Mouse (Mus musculus) limb, embryonic 12.5 days (tissue): Measurements from ENCODE around the gene Igfn1. TPM values are rescaled to one million over a fixed set of nuclear protein-coding genes. Genes with fewer than 3 reads are reported as not detected.
A peak's percentile ranks its signal among the peaks of the same experiment; 100 is the strongest.

Experiments
- ATAC-seq: fragments of 200-750 bp; cut with Nextera tagmentation; 2 replicates; pipeline ENCODE4 v1.8.0; 2017; ENCODE audit warnings: low read depth, moderate TSS enrichment; ENCODE audit not compliant: insufficient number of reproducible peaks, insufficient read depth, low FRiP score, low TSS enrichment
- H3K27ac ChIP-seq: fragments of 300-500 bp; sonication (generic); 2 replicates; pipeline ENCODE4 v1.5.1; 2016; ENCODE audit warnings: mild to moderate bottlenecking, moderate library complexity
- H3K27me3 ChIP-seq: fragments of 300-500 bp; sonication (generic); 2 replicates; pipeline ENCODE4 v1.6.1; 2016; ENCODE audit warnings: mild to moderate bottlenecking, moderate library complexity
- H3K36me3 ChIP-seq: fragments of 300-500 bp; sonication (generic); 2 replicates; pipeline ENCODE4 v1.6.1; 2016; ENCODE audit warnings: mild to moderate bottlenecking, moderate library complexity
- H3K4me1 ChIP-seq: fragments of 300-500 bp; sonication (generic); replicated peaks from 2 replicates; pipeline ENCODE4 v1.6.1; 2016
- H3K4me2 ChIP-seq: fragments of 300-500 bp; sonication (generic); 2 replicates; pipeline ENCODE4 v1.6.1; 2016; ENCODE audit warnings: mild to moderate bottlenecking, moderate library complexity
- H3K4me3 ChIP-seq: fragments of 300-500 bp; sonication (generic); replicated peaks from 2 replicates; pipeline ENCODE4 v1.5.1; 2016; ENCODE audit warnings: mild to moderate bottlenecking
- H3K9ac ChIP-seq: fragments of 300-500 bp; sonication (generic); replicated peaks from 2 replicates; pipeline ENCODE4 v1.6.1; 2016; ENCODE audit warnings: mild to moderate bottlenecking, moderate library complexity
- H3K9me3 ChIP-seq: fragments of 300-500 bp; sonication (generic); 2 replicates; pipeline ENCODE4 v1.6.1; 2016; ENCODE audit warnings: mild to moderate bottlenecking, moderate library complexity
- WGBS: fragments of 180-500 bp; shearing (Covaris S2); methylation state at CpG from one replicate; pipeline ENCODE4 v1.1.7; 2016; 5-methylcytosine and 5-hydroxymethylcytosine counted together
- polyA plus RNA-seq: library from polyadenylated mRNA; unstranded; fragments of >200 nt; fragmentation: Nextera tagmentation; extraction: Ambion mirVana; gene quantifications from 2 replicates; pipeline ENCODE4 v1.2.1, GENCODE M21; 2016

Igfn1 gene
- polyA plus RNA-seq, 1 experiment from 2014 or later = 0.14 TPM

DNA sequence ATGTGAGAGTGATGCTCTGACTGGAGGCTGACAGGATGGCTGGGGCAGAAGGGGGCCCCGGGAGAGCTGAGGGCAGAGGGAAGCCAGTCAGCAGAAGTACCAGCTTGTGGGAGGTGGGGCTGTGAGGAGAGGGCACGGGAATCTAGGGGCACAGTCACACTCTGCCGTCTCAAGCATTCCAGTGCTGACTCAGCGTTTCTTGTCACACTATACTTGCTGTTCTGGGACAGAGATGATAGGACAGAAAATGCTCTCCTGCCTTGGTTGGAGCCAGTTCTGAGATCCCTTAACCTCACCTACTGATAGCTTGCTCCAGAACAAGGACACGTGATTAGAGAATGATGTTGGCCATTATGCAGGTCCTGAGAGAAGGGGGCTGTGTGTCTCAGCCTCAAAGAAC, 43.0 kb downstream of the Igfn1 start:
- WGBS = 67% methylated on average over 5 of the region's 5 CpGs
- Histone ChIP-seq H3K4me1 (no peaks in the 10 kb centered on the region), H3K4me2 (no peak overlapping the region), H3K36me3 (no peaks in the 10 kb centered on the region), H3K27me3 (0 out of 2 replicates have a peak, but pooled peaks cover 5% of the 10 kb centered on the region), H3K9me3 (no peaks in the 10 kb centered on the region), H3K27ac (no peak overlapping the region), H3K4me3 (no peak overlapping the region), H3K9ac (no peak overlapping the region)
- ATAC-seq = no peak

DNA sequence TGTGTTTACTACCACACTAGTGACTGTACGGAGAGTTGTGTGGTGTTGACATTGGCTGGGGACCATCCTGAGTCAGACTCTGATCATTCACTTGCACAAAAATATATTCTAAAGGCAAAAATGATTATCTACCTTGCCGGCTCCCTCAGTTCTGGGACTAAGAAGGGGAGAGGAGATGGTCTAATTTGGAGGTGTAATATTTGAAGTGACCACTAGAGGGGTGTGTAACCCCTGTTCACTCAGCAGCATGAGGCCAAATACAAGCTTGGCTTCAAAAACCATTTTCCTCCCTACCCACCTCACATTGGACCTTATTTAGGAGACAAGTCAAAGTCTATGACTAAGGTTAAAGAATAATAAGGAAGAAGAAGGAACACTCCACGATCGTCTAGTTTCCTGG, 47.7 kb downstream of the Igfn1 start:
- Histone ChIP-seq H3K9me3 (no peaks in the 10 kb centered on the region), H3K4me3 (no peak overlapping the region), H3K4me2 (no peak overlapping the region), H3K36me3 (no peaks in the 10 kb centered on the region), H3K4me1 (no peaks in the 10 kb centered on the region), H3K27me3 (no peaks in the 10 kb centered on the region), H3K27ac (no peak overlapping the region), H3K9ac (no peak overlapping the region)
- ATAC-seq = no peak
- 49% methylated on average over 4 of the region's 4 CpGs for WGBS

DNA sequence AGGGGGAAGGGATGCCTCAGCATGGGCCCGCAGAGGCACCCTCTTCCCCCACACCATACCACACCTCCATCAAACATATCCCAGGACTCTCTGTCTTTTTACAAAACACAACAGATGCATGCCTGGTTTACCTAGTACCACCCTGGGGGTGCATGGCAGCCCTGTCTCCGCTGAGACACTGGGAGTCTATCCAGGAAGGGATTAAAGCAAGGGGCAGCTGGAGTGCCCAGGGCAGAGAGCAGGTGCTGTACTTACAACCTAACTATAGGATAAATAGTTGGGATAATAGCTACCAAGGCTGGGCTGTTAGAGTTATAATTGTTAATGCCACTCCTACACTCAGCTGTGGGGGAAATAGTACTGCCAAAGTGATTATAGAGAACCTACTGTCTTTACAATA, 57.3 kb downstream of the Igfn1 start:
- Histone ChIP-seq H3K4me3 (no peak overlapping the region), H3K9ac (no peak overlapping the region), H3K4me1 (no peaks in the 10 kb centered on the region), H3K27ac (no peak overlapping the region), H3K27me3 (peaks cover 9% of the 10 kb centered on the region; the same call in 1 of the 2 replicates), H3K9me3 (no peaks in the 10 kb centered on the region), H3K36me3 (no peaks in the 10 kb centered on the region), H3K4me2 (no peak overlapping the region)
- no peak for ATAC-seq
- WGBS = 66% methylated on average over 2 of the region's 2 CpGs

GRCm38 (mm10) chr1:135946247-135946646, 59.9 kb downstream of the Igfn1 start:
- 71% methylated on average over 4 of the region's 4 CpGs for WGBS
- ATAC-seq = no peak
- no peaks in the 10 kb centered on the region for H3K9me3 ChIP-seq
- no peaks in the 10 kb centered on the region for H3K4me1 ChIP-seq
- no peak overlapping the region for H3K27ac ChIP-seq
- H3K4me2 ChIP-seq = no peak overlapping the region
- peaks cover 27% of the 10 kb centered on the region for H3K27me3 ChIP-seq
- H3K36me3 ChIP-seq = no peaks in the 10 kb centered on the region
- no peak overlapping the region for H3K4me3 ChIP-seq
- H3K9ac ChIP-seq = no peak overlapping the region

- no peaks in the 10 kb centered on the region for H3K9me3 ChIP-seq
- no peaks in the 10 kb centered on the region for H3K4me1 ChIP-seq
- WGBS = 11% methylated on average over 7 of the region's 7 CpGs
- no peak overlapping the region for H3K9ac ChIP-seq
- H3K36me3 ChIP-seq = no peaks in the 10 kb centered on the region
- H3K4me3 ChIP-seq = no peak overlapping the region
- no peak overlapping the region for H3K27ac ChIP-seq
- no peak overlapping the region for H3K4me2 ChIP-seq
- H3K27me3 ChIP-seq = peaks cover 30% of the 10 kb centered on the region
- ATAC-seq = no peak
Measured at GRCm38 (mm10) chr1:135945711-135946110, 60.4 kb downstream of the Igfn1 start.

- peak; percentile 50; the same call in 1 of the 2 replicates for ATAC-seq
- H3K27ac ChIP-seq = no peak overlapping the region
- 45% methylated on average over 12 of the region's 12 CpGs for WGBS
- no peak overlapping the region for H3K9ac ChIP-seq
- H3K36me3 ChIP-seq = no peaks in the 10 kb centered on the region
- no peaks in the 10 kb centered on the region for H3K9me3 ChIP-seq
- no peak overlapping the region for H3K4me2 ChIP-seq
- no peak overlapping the region for H3K4me3 ChIP-seq
- no peaks in the 10 kb centered on the region for H3K4me1 ChIP-seq
- peaks cover 28% of the 10 kb centered on the region for H3K27me3 ChIP-seq
Measured at GRCm38 (mm10) chr1:135944526-135945259, 61.4 kb downstream of the Igfn1 start.

- 90% methylated on average over 2 of the region's 2 CpGs for WGBS
- ATAC-seq = no peak
- no peak overlapping the region for H3K9ac ChIP-seq
- H3K27me3 ChIP-seq = peaks cover 28% of the 10 kb centered on the region
- H3K4me1 ChIP-seq = no peaks in the 10 kb centered on the region
- no peak overlapping the region for H3K4me2 ChIP-seq
- H3K9me3 ChIP-seq = no peaks in the 10 kb centered on the region
- no peak overlapping the region for H3K27ac ChIP-seq
- H3K36me3 ChIP-seq = no peaks in the 10 kb centered on the region
- H3K4me3 ChIP-seq = no peak overlapping the region
Measured at GRCm38 (mm10) chr1:135943713-135944112, 62.4 kb downstream of the Igfn1 start.

GRCm38 (mm10) chr1:135942116-135942515, 64.0 kb downstream of the Igfn1 start:
- Histone ChIP-seq H3K36me3 (no peaks in the 10 kb centered on the region), H3K27me3 (peaks cover 28% of the 10 kb centered on the region), H3K4me2 (no peak overlapping the region), H3K4me1 (no peaks in the 10 kb centered on the region), H3K27ac (no peak overlapping the region), H3K9ac (no peak overlapping the region), H3K9me3 (no peaks in the 10 kb centered on the region), H3K4me3 (no peak overlapping the region)
- no peak for ATAC-seq
- 38% methylated on average over 7 of the region's 7 CpGs for WGBS

- H3K9me3 ChIP-seq = no peaks in the 10 kb centered on the region
- no peak overlapping the region for H3K27ac ChIP-seq
Measured at GRCm38 (mm10) chr1:135941259-135942006, 64.7 kb downstream of the Igfn1 start.

GRCm38 (mm10) chr1:135936091-135936490, 70.1 kb downstream of the Igfn1 start:
- ATAC-seq = no peak
- Histone ChIP-seq H3K9me3 (no peaks in the 10 kb centered on the region), H3K27me3 (peaks cover 7% of the 10 kb centered on the region; the same call in 1 of the 2 replicates), H3K36me3 (no peaks in the 10 kb centered on the region), H3K4me1 (no peaks in the 10 kb centered on the region), H3K9ac (no peak overlapping the region), H3K4me3 (no peak overlapping the region), H3K27ac (no peak overlapping the region), H3K4me2 (no peak overlapping the region)
- WGBS = 25% methylated on average over 1 of the region's 1 CpGs

More at GRCm38 (mm10) chr1:135941259-135942006, 64.7 kb downstream of the Igfn1 start:
- Histone ChIP-seq H3K27me3 (peaks cover 28% of the 10 kb centered on the region), H3K4me2 (no peak overlapping the region), H3K9ac (no peak overlapping the region), H3K36me3 (no peaks in the 10 kb centered on the region), H3K4me3 (no peak overlapping the region), H3K4me1 (no peaks in the 10 kb centered on the region)
- ATAC-seq = no peak
- 73% methylated on average over 6 of the region's 6 CpGs for WGBS

DNA sequence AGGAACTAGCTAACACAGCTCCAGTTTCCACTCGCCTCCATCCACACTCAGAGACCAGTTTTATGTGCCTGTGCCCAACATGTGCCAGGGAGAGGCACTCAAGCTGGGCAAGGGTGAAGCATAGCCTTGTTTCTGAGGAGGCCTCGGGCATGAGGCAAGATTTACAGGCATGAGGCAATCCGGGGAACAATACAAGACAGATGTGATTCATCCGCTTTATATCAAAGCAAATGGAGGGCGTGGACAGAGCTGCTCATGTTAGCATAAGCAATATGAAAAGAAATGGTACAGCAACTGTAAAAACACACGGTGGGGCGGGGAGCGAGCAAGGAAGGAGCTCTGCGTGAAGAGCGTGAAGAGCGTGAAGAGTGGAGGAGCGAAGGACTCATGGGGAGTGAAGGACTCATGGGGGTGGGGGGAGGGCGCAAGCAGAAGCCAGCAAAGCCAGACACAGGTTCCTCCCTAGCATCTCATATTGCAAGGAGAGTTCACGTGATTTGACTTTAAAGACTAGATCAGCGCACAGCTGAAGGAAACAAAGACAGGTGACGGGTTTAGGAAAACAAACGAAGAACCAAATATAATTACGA, 72.3 kb downstream of the Igfn1 start:
- Histone ChIP-seq H3K27ac (no peak overlapping the region), H3K9me3 (no peaks in the 10 kb centered on the region), H3K9ac (no peak overlapping the region), H3K27me3 (peaks cover 5% of the 10 kb centered on the region; the same call in 1 of the 2 replicates), H3K4me2 (no peak overlapping the region), H3K4me3 (no peak overlapping the region), H3K4me1 (no peaks in the 10 kb centered on the region), H3K36me3 (no peaks in the 10 kb centered on the region)
- no peak for ATAC-seq
- WGBS = 79% methylated on average over 18 of the region's 18 CpGs
